Mouse (Mus musculus) kidney, adult 2 months (tissue): Measurements from ENCODE around the gene Trim25.

Experiments used
- CTCF ChIP-seq: fragments of 200-500 bp; conservative IDR thresholded peaks from 2 replicates; pipeline ENCODE4 v1.5.1; 2011; ENCODE audit warnings: low read depth, mild to moderate bottlenecking, control low read depth, low read length, moderate library complexity, mixed read lengths; ENCODE audit not compliant: insufficient read depth, insufficient read length
- POLR2A ChIP-seq: fragments of 200-500 bp; IDR thresholded peaks from one replicate; pipeline ENCODE4 v1.6.1; 2011; ENCODE audit warnings: low read depth, low read length, control low read depth

DNA sequence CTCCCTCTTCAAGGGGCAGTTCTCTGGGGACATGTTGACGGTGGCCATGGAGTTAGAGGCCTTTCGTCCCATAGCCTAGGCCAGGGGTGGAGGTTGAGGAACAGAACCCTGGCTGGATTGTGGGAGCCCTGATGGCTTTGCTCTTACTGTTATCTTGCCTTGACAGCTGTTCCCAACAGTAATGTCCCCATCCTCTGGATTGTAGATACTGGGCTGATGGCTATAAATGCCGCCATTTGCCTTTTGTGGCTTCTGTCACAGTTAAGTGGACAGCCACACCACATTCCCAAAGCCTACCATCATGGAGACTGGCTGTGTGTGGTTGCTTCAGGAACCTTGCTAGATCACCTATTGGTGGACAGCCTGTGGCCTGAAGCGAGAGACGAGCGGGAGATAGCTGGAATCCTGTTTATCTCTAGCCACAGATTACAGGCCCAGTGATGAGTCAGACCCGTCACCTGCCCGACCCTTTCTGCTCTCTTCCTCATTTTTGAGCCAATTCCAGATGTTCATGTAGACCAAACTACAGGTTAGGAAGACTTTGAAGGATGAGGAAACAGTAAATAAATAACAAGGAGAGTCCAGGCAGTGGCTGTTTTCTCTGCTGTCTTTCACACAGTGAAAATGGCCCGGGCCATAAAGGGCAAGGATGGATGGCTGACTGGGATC lies 18.5 kb downstream of the Trim25 start:
- no peak for TF ChIP-seq POLR2A
- TF ChIP-seq CTCF, result no peak
